Mouse (Mus musculus): ENCODE measurements around the gene Cxcr2.
"Not testable (repeated sequence)": the region's sequence is repeated elsewhere in the genome, so short reads cannot be mapped to it uniquely, and the experiment has no call there.

Gene Cxcr2

DNA sequence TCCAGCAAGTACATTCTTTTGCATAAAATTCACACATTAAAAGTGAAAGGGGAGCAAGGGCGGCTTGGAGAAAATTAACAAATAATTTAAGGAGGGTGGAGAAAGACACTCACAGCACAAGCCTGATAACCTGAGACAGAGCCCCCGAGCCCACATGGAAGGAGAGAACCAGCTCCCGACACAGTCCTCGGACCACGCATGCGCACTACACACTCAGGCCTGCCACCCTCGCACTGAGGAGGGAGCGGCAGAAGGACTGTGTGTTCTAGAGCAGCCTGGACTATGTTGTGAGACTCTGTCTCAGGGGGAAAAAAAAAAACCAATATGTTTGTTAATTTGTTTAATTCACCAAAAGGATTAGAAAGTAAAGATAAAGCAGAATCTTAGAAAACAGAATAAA, 12.0 kb upstream of the Cxcr2 start:
- DNase-seq, result no peak

DNA sequence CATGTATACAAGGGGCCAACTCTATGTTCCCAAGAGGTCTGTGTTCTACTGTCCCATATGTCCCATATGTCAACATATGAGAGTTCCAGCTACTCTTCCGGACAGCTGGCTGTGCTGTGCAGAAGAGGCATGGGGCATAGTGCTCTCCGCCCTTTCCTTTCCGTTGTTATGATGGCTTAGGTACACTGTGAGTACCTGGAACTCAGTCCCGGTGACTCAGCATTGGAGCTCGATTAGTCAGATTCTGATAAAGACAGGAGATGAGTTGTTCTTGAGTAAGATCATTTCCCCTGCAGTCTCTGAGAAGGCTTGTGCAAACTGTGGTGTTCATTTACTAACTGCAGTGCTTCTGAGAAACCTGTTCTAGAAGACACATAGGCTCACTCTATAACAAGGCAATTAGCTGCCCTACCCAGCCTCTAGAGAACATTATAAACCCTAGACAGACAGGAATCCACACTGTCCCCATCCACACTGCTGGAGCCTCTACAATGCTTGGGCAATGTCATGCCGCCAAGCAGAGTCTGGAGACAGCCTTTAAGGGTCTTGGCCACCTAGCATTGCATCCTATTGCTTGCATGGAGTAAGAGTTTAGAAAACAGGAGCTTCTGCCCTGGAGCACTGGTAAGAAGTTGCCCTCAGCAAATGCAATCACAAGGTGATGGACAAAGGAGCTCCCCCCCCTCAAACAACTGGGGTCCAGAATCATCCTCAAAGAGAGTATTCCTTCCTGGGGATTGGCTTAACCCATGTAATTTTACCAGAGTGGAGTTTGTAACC, 4.5 kb upstream of the Cxcr2 start:
- DNase-seq, result no peak

- DNase-seq, result no peak
These were observed 3.7 kb upstream of the Cxcr2 start for GRCm38 (mm10) chr1:74150101-74150500.

DNA sequence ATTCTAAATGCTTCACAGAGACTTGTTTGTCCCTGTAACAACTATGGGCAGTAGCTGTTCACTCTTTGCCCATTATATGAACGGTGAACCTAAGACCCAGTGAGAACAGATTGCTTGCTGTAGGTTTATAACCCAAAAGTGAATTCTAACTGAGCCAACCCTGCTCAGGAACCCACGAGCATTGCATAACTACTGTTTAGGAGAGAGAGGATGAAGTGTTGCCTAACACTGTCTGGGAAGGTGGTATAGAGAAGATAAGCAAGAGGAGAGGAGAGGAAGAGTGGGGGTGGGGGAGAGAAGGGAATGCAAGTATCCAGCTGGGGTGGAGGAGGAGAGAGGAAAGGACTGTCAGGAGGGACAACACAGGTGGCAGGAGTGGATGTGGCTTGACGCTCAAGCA, 2.7 kb upstream of the Cxcr2 start:
- DNase-seq, result no peak

DNA sequence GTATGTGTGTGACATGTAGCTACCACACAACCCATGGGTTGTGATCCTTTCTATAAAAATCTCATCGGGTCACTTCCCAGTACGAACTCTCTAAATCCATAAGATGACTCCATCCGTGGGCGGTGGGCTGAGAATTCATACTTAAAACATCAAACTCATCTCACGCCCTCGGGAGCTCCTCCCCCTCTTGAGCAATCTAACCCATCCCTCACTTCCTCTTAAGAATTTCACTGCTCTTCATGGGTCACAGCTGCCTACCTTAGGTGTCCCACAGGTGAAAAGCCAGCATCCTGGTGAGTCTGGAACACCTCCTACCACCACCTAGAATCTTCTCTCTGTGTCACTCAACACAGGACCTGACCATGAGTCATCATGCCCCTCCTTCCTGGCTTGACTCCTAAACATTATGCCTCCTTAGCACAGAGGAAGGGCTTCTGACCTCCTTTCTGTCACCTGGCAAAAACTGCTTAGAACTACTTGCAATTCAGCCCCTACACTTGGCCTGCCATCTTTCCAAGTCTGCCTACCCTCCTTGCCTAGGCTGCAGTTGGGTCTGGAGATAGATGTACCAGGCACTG, 1.7 kb downstream of the Cxcr2 start:
- DNase-seq, result no peak

- DNase-seq, result no peak
These were observed 2.7 kb downstream of the Cxcr2 start for GRCm38 (mm10) chr1:74156381-74156910.

GRCm38 (mm10) chr1:74159613-74160012, 5.8 kb downstream of the Cxcr2 start:
- DNase-seq, result not testable (repeated sequence)

DNA sequence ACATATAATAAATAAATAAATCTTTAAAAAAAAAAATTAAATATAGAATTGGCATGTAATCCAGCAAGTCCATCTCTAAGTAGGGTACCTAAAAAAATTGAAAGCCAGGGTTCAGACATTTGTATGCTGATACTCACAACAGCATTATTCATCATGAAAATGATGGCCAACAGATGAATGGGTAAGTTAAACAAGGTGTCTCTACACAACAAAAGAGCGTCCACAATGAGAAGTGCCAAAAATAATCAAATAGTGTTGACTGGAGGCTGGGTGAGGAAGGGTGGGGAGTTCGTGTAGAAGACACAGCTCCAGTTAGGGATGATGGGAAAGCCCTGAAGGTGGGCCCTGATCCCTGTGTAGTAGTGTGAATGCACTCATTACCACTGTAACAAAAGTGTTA, 6.2 kb downstream of the Cxcr2 start:
- no peak for DNase-seq

DNA sequence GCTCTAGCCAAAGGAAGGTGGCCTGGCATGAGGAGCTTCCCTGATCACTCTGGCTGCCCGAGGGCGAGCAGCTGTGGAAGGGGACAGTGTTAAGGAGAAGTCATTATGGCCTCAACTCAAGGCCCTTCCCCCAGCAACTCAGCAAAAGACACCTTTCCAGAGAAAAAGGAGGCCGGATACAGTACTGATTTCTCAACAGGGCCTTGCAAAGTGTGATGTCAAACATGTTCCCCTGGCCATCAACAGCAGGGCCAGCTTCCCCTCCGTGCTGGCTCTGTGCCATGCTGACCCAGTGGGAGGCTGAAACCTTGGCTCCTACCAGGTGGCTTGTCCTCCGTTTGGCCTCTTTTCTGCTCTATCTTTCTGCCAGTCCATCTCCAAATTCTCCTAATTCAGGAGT, 13.3 kb downstream of the Cxcr2 start:
- no peak for DNase-seq

GRCm38 (mm10) chr1:74169721-74170120, 15.9 kb downstream of the Cxcr2 start:
- no peak for DNase-seq

DNA sequence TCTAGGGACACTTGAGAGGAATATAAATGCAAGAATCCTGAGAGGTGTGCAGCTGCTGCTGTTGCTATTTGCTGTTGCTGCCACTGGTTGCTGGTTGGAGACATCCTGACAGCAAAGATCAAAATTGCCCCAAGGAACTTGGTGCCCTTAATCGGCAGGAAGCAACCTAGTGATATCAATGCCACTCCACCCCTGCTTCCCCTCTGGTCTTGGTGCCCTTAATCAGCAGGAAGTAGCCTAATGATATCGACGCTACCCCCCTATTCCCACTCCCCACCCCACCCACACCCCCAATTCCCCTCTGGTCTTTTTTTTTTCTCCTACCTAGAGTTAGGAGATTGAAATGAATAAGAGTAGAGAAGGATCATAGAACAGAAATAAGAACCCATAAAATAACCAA, 18.9 kb downstream of the Cxcr2 start:
- no peak for DNase-seq

- no peak for DNase-seq
These were observed 21.9 kb downstream of the Cxcr2 start for GRCm38 (mm10) chr1:74175731-74176130.

DNA sequence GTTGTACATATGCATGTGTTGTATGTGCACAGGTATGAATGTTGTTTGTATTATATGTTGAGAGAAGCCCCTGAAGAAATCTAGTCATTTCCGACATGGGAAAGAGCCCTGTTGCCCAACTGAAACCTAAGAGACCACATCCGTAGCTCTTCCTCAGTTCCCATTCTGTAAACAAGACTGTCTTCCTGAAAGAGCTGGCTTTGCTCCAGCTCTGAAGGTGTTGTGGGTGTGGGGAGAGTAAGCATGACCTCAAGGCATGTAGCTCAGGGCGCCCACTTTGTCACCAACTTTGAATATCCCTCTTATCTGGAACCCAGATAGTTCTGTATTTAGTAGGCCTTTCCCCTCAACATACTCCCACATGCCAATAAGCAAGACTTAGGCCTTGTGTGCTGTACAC, 24.8 kb downstream of the Cxcr2 start:
- DNase-seq, result no peak

GRCm38 (mm10) chr1:74179624-74180408, 26.0 kb downstream of the Cxcr2 start:
- no peak for DNase-seq

- no peak for DNase-seq
These were observed 27.7 kb downstream of the Cxcr2 start for GRCm38 (mm10) chr1:74181462-74181861.

DNA sequence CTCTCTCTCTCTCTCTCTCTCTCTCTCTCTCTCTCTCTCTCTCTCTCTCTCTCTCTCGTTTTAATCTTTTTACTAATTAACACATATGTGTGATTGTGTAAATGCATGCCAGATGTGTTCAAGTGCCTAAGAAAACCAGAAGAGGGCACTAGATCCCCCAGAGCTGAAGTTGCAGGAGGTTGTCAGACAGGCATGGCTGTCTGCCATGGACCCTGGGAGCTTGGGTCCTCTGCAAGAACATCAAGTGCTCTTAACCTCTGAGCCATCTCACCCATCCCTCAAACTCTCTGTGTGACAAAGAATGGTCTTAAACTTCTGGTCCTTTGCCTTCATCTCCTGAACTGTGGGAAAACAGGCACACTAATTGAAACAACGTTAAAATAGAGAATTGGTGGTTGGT, 29.2 kb downstream of the Cxcr2 start:
- DNase-seq, result no peak

DNA sequence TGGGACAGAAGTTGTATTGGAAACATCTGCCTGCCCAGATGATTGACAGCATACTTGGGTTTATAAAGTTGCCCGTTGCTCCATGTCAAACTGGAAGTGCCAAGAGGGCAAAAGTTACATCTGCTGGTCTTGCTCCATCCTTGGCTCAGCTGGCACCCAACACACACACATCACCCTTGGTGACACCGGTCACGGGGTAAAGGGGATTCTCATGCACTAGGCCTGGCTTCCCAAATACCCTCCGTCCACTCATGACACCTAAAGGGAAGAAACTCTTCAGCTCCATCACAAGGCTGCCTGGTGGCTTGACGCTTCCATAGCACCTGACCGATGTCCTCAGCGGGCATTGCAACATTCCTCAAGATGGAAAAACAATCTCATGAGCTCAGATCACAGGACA, 36.7 kb downstream of the Cxcr2 start:
- no peak for DNase-seq

- no peak for DNase-seq
These were observed 38.9 kb downstream of the Cxcr2 start for GRCm38 (mm10) chr1:74192711-74193110.

DNA sequence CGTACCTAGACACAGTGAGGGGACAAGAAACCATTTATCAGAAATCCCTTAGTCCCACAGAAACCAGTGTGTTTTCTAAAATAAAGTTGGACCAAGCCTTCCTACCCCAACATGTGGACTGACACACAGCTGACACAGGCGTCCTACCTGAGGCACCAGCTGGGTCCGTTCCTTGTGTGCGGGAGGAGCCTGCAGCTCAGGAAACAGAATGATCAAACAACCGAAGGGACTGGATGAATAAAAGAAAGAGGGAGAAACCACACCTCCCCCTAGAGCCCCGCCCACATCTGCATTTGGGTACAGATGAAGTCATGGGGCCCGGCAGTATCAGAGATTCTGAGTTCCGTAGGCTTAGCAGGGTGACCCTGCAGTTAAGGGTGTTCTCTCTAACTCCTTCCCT, 40.7 kb downstream of the Cxcr2 start, which contains the start of gene Cxcr1:
Cxcr1 (minus strand) TSS at position 187 of the 400 bp plus-strand sequence.
- DNase-seq, result no peak

DNA sequence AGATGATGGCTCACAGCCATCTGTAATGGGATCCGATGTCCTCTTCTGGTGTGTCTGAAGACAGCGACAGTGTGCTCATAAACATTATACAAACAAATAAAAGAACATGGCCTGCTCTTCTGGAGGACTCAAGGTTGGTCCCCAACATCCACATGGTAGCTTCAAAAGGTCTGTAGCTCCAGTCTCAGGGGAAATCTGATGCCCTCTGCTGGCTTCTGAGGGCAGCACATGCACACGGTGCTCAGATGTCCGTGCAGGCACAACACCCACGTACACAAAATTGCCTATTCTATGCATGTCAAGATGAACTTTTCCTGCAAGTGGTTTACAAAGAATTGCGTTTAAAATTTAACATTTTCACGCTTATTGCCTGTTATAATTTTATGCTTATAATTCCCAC, 42.2 kb downstream of the Cxcr2 start:
- peak; percentile 35 for DNase-seq

GRCm38 (mm10) chr1:74196621-74197419, 43.0 kb downstream of the Cxcr2 start:
- DNase-seq, result no peak

- DNase-seq, result no peak
These were observed 44.1 kb downstream of the Cxcr2 start for GRCm38 (mm10) chr1:74197726-74198470.
